Comparison of ENCODE assay signal across 11 mouse cellular contexts in the genomic region with DNA sequence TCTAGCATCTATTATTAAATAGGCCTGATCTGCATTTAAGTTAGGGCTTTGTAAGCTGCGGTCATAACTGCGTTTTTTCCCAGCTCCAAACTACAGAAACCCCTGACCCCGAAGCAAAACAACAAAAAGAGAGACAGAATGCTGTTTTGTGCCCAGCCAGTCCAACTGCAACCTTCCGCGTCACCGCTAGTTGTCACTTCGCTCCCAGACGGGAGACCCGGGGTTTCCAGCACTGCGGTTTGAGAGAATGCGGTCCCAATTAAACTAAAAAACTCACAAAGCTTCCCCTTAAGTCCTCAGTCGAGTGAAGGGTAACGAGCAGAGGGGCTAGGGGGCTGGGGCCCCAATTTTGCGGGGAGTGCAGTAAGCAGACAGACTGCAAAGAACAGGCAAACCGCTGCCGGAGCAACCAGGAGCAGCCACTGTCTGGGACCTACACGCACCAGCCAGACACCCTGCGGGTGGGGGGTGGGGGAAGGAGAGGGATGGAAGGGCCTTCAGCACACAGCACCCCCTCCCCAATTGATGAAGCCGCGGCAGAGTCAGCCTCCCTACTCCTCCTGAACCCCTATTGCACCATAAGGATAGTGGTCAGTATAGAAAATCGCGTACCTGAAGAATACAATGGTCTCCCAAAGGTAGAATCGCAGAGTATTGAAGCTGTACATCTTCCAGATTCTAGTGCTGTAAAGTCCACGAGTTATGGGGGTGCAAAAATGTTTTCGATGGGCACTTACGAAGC. TPM values are rescaled to one million over a fixed set of nuclear protein-coding genes. Genes with fewer than 3 reads are reported as not detected.
DNase-seq lines count a peak whose midpoint lies in the region; ATAC-seq lines count a peak whose summit lies in the region.
"Had no signal": no experiment of that assay in that cellular context is flagged by ENCODE, and none has a peak within 500 bp of the region (broad histone marks: within the 10 kb centered on the region; RNA-seq: fewer than 3 reads in every experiment).

No protein-coding gene starts in this region.

- 7% methylated on average over 26 of the region's 26 CpGs for WGBS in kidney, embryonic 16.5 days
- 4% methylated on average over 26 of the region's 26 CpGs for WGBS in forebrain, embryonic 10.5 days
- 1% methylated on average over 26 of the region's 26 CpGs for WGBS in neural tube, embryonic 15.5 days

- no peaks in the 10 kb centered on the region for H3K9me3 ChIP-seq in kidney, embryonic 16.5 days (ENCODE audit: low read length)
- no peaks in the 10 kb centered on the region for H3K9me3 ChIP-seq in forebrain, embryonic 10.5 days
- H3K9me3 ChIP-seq in neural tube, embryonic 15.5 days (replicated peaks), result no peaks in the 10 kb centered on the region
- H3K9me3 ChIP-seq: embryonic facial prominence, embryonic 15.5 days; stomach, embryonic 15.5 days had no signal

- ATAC-seq in kidney, embryonic 16.5 days (ENCODE audit: low FRiP score, low TSS enrichment), result peak; percentile 65
- peak; percentile 70 for ATAC-seq in neural tube, embryonic 15.5 days (ENCODE audit: low FRiP score)

- no peak for DNase-seq in kidney, adult 11 months
- DNase-seq in forebrain, embryonic 10.5 days (ENCODE audit: extremely low spot score, low spot score), result peak; percentile 23
- DNase-seq in layer of hippocampus, postnatal 36 days, result peak; percentile 24 to 29
- no peak for DNase-seq in adrenal gland, postnatal 25 days
- DNase-seq in heart, adult 18-20 months, result no peak
- no peak for DNase-seq in thymus, adult 18-20 months

- H3K9ac ChIP-seq in kidney, embryonic 16.5 days (replicated peaks; ENCODE audit: low read length), result no peak overlapping the region
- peak overlapping the region; percentile 63 for H3K9ac ChIP-seq in neural tube, embryonic 15.5 days (replicated peaks)
- H3K9ac ChIP-seq: embryonic facial prominence, embryonic 15.5 days; stomach, embryonic 15.5 days had no signal

- H3K27me3 ChIP-seq in kidney, embryonic 16.5 days (ENCODE audit: insufficient read depth, low read length), result peaks cover 20% of the 10 kb centered on the region
- peaks cover 80% of the 10 kb centered on the region for H3K27me3 ChIP-seq in forebrain, embryonic 10.5 days (ENCODE audit: poor library complexity, severe bottlenecking)
- no peaks in the 10 kb centered on the region for H3K27me3 ChIP-seq in neural tube, embryonic 15.5 days (replicated peaks)

- no peak overlapping the region for H3K27ac ChIP-seq in kidney, embryonic 16.5 days (ENCODE audit: low read length)
- no peak overlapping the region for H3K27ac ChIP-seq in forebrain, embryonic 10.5 days
- H3K27ac ChIP-seq in neural tube, embryonic 15.5 days (replicated peaks), result peak overlapping the region; percentile 86
- H3K27ac ChIP-seq: embryonic facial prominence, embryonic 15.5 days; stomach, embryonic 15.5 days had no signal

- H3K4me2 ChIP-seq in kidney, embryonic 16.5 days (replicated peaks; ENCODE audit: low read depth, low read length), result no peak overlapping the region
- H3K4me2 ChIP-seq in neural tube, embryonic 15.5 days, result peak overlapping the region; percentile 67
- H3K4me2 ChIP-seq: embryonic facial prominence, embryonic 15.5 days; stomach, embryonic 15.5 days had no signal

- no peaks in the 10 kb centered on the region for H3K4me1 ChIP-seq in kidney, embryonic 16.5 days (ENCODE audit: insufficient read depth, low read length)
- peaks cover 21% of the 10 kb centered on the region for H3K4me1 ChIP-seq in forebrain, embryonic 10.5 days
- H3K4me1 ChIP-seq in neural tube, embryonic 15.5 days, result peaks cover 31% of the 10 kb centered on the region
- H3K4me1 ChIP-seq: embryonic facial prominence, embryonic 15.5 days; stomach, embryonic 15.5 days had no signal

- no peak overlapping the region for H3K4me3 ChIP-seq in kidney, embryonic 16.5 days (ENCODE audit: low read length)
- peak overlapping the region; percentile 34 for H3K4me3 ChIP-seq in forebrain, embryonic 10.5 days
- peak overlapping the region; percentile 65 for H3K4me3 ChIP-seq in neural tube, embryonic 15.5 days (replicated peaks)
- H3K4me3 ChIP-seq: embryonic facial prominence, embryonic 15.5 days; stomach, embryonic 15.5 days had no signal

- no peaks in the 10 kb centered on the region for H3K36me3 ChIP-seq in kidney, embryonic 16.5 days (ENCODE audit: insufficient read depth, low read length)
- H3K36me3 ChIP-seq in forebrain, embryonic 10.5 days (replicated peaks), result no peaks in the 10 kb centered on the region
- H3K36me3 ChIP-seq in neural tube, embryonic 15.5 days, result no peaks in the 10 kb centered on the region
- H3K36me3 ChIP-seq: embryonic facial prominence, embryonic 15.5 days; stomach, embryonic 15.5 days had no signal

RNA-seq across cellular contexts. Expression of gene Glra1, which starts 0.8 kb away (rescaled TPM):
- not detected in 2 replicates for polyA plus RNA-seq in kidney, embryonic 16.5 days (2015; fragmentation: Nextera tagmentation; extraction: Ambion mirVana)
- polyA plus RNA-seq in forebrain, embryonic 10.5 days (2016; fragmentation: Nextera tagmentation; extraction: Ambion mirVana), result not detected in 2 replicates
- total RNA-seq in layer of hippocampus, postnatal 36 days (2021), result under 1 TPM in 1 of 2 experiments, not detected in 1; 0.20 TPM
- 3.2 and 3.5 TPM in 2 replicates for polyA plus RNA-seq in neural tube, embryonic 15.5 days (2015; fragmentation: Nextera tagmentation; extraction: Ambion mirVana)
- total RNA-seq in adrenal gland, postnatal 25 days (2021), result not detected in 2 replicates
- total RNA-seq in heart, adult 18-20 months (2021), result not detected
- total RNA-seq: liver, adult 2 months had no signal
- polyA plus RNA-seq: embryonic facial prominence, embryonic 15.5 days; liver, adult 2 months; stomach, embryonic 15.5 days had no signal

Comparison
In these comparisons a context has a peak if more than half of its experiments do, and no peak if none do; other contexts are left out.
1. DNase-seq: peak in forebrain, embryonic 10.5 days (single experiment) and layer of hippocampus, postnatal 36 days (2 of 2); none in kidney, adult 11 months (single experiment), adrenal gland, postnatal 25 days (single experiment), heart, adult 18-20 months (0 of 2) and thymus, adult 18-20 months (0 of 2).